Mouse (Mus musculus): ENCODE measurements around the gene Klk14. TPM values are rescaled to one million over a fixed set of nuclear protein-coding genes. Genes with fewer than 3 reads are reported as not detected.
A peak's percentile ranks its signal among the peaks of the same experiment; 100 is the strongest.
"Not testable (repeated sequence)": the region's sequence is repeated elsewhere in the genome, so short reads cannot be mapped to it uniquely, and the experiment has no call there.

Klk14 gene
- polyA plus RNA-seq, 1 experiment = not detected

DNA sequence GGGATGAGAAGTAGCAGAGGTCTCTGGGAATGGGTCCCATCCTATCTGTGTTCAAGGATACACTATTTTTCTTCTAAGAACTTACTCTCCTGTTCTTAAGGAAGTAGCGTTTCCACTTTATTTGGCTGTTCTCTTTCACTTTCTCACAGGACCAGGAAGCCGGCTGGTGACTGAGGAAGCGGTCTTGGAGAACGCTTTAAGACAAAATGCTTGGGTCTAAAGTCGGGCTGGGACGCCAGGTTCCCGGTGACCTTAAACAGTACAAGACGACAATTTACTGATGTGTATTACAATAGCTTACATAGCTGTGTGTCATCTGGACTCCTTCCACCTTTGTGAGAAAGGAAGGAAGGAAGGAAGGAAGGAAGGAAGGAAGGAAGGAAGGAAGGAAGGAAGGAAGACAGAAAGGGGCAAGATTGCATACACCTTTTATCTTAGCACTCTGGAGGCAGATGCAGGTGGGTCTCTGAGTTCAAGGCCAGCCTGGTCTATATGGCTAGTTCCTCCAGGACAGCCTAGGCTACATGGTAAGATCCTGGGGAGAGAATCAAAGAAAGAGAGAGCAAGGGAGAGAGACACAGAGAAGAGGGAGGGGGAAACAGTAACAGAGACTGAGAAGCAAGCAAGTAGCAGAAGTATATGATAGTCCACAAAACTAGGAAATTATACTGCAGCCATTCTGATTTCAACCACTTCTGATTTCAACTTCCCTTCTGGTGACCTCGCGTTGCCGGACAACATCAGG is 19.0 kb upstream of the Klk14 start:
- H3K27ac ChIP-seq (ENCODE audit: insufficient read depth, low read depth, low read length) = no peak overlapping the region
- TF ChIP-seq CTCF (IDR thresholded peaks at IDR 0.05; ENCODE audit: insufficient read depth, low read depth, low read length) = no peak
- WGBS = 64% methylated on average over 11 of the region's 11 CpGs

DNA sequence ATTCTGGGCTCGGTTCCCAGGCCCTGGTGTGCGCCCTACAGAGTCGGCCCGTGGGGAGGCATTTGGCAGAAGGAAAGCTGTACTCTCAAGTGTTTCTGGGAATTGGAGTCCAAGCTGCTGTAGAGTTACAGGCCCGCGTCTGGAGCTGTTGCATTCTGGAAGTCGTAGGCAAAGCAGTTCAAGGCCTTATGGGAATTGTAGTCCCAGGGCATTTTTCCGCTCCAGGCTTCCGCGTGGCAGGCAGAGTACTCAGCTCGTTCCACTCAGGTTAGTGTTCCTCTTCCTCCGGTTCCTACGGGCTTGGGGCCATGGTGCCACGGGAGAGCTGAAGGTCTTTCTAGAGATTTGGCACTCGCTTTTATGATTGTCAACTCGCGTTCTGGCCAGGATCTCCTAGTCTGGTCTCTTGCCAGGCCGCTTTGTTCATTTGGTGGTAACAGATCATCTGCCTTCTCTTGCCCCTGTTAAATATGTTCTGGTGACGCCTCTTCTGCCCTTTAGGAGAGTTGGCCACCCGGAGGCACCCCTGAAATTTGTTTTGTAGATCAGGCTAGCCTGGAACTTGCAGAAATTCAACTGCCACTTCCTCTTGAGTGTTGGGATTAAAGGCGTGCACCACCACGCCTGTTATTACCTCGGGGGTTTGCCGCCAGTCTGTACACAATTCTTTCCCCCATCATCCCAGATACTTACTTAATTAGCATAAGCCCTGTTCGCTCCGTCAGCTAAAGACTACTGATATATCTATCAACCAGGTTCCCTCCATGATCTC is 18.2 kb upstream of the Klk14 start, which contains the start of gene Ctu1:
TSS of gene Ctu1 (plus strand) at position 208 of the 772 bp plus-strand sequence.
- peaks cover 6% of the 10 kb centered on the region for H3K4me1 ChIP-seq (ENCODE audit: control insufficient read depth, insufficient read depth, low read length)
- under 1% methylated on average over 26 of the region's 26 CpGs for WGBS
- TF ChIP-seq CTCF (IDR thresholded peaks at IDR 0.05; ENCODE audit: insufficient read depth, low read depth, low read length) (no peak), POLR2A (IDR thresholded peaks at IDR 0.05; ENCODE audit: insufficient read depth, low read depth, low read length) (peak; percentile 50; the same call in 1 of the 2 replicates)
- H3K4me3 ChIP-seq (ENCODE audit: insufficient read depth, low read depth, low read length) = peak within 1 kb of the TSS; percentile 76
- H3K27ac ChIP-seq (ENCODE audit: insufficient read depth, low read depth, low read length) = no peak within 1 kb of the TSS

More for the DNA sequence above, 19.0 kb upstream of the Klk14 start:
- 0 out of 2 replicates have a peak overlapping the region, but pooled peaks have one; percentile 6 for H3K4me3 ChIP-seq (ENCODE audit: insufficient read depth, low read depth, low read length)
- peaks cover 6% of the 10 kb centered on the region for H3K4me1 ChIP-seq (ENCODE audit: control insufficient read depth, insufficient read depth, low read length)

GRCm38 (mm10) chr7:43672581-43673260 is 17.5 kb upstream of the Klk14 start:
- H3K27ac ChIP-seq (ENCODE audit: insufficient read depth, low read depth, low read length) = no peak overlapping the region
- TF ChIP-seq CTCF (IDR thresholded peaks at IDR 0.05; ENCODE audit: insufficient read depth, low read depth, low read length) = no peak
- TF ChIP-seq POLR2A (IDR thresholded peaks at IDR 0.05; ENCODE audit: insufficient read depth, low read depth, low read length) = no peak
- peaks cover 6% of the 10 kb centered on the region for H3K4me1 ChIP-seq (ENCODE audit: control insufficient read depth, insufficient read depth, low read length)
- H3K4me3 ChIP-seq (ENCODE audit: insufficient read depth, low read depth, low read length) = peak overlapping the region; percentile 76
- WGBS = 12% methylated on average over 10 of the region's 10 CpGs

GRCm38 (mm10) chr7:43675091-43675490 is 15.1 kb upstream of the Klk14 start:
- peaks cover 6% of the 10 kb centered on the region for H3K4me1 ChIP-seq (ENCODE audit: control insufficient read depth, insufficient read depth, low read length)
- H3K27ac ChIP-seq (ENCODE audit: insufficient read depth, low read depth, low read length) = no peak overlapping the region
- WGBS = 95% methylated on average over 32 of the region's 32 CpGs
- no peak for TF ChIP-seq POLR2A (IDR thresholded peaks at IDR 0.05; ENCODE audit: insufficient read depth, low read depth, low read length)
- TF ChIP-seq CTCF (IDR thresholded peaks at IDR 0.05; ENCODE audit: insufficient read depth, low read depth, low read length) = no peak
- H3K4me3 ChIP-seq (ENCODE audit: insufficient read depth, low read depth, low read length) = no peak overlapping the region

DNA sequence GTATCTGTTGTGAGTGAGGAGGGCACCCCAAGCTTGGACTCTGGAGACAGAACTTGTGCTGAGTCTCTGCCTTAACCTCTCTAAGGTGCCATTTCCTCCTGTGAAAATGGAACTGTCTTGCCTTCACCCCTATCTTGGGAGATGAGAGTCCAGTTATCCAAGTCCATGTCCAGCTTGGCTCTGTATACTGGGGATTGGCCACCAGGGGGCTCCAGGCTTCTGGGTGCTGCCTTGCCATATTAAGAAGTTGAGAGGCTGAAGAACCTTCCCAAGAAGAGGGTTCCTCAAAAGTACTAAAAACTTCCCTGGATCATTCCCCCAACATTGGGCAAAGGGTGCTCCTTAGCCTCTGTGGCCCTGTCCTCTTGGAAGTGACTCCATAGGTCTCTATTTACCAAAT is 11.7 kb upstream of the Klk14 start:
- Histone ChIP-seq H3K4me1 (ENCODE audit: control insufficient read depth, insufficient read depth, low read length) (no peaks in the 10 kb centered on the region), H3K27ac (ENCODE audit: insufficient read depth, low read depth, low read length) (no peak overlapping the region), H3K4me3 (ENCODE audit: insufficient read depth, low read depth, low read length) (no peak overlapping the region)
- no peak for TF ChIP-seq CTCF (IDR thresholded peaks at IDR 0.05; ENCODE audit: insufficient read depth, low read depth, low read length)
- no peak for TF ChIP-seq POLR2A (IDR thresholded peaks at IDR 0.05; ENCODE audit: insufficient read depth, low read depth, low read length)

- Histone ChIP-seq H3K4me3 (ENCODE audit: insufficient read depth, low read depth, low read length) (no peak overlapping the region), H3K4me1 (ENCODE audit: control insufficient read depth, insufficient read depth, low read length) (no peaks in the 10 kb centered on the region), H3K27ac (ENCODE audit: insufficient read depth, low read depth, low read length) (no peak overlapping the region)
- 22% methylated on average over 5 of the region's 5 CpGs for WGBS
- TF ChIP-seq POLR2A (IDR thresholded peaks at IDR 0.05; ENCODE audit: insufficient read depth, low read depth, low read length) (no peak), CTCF (IDR thresholded peaks at IDR 0.05; ENCODE audit: insufficient read depth, low read depth, low read length) (peak; percentile 65; the same call in 1 of the 2 replicates)
These were observed 9.3 kb upstream of the Klk14 start for GRCm38 (mm10) chr7:43680960-43681359.

DNA sequence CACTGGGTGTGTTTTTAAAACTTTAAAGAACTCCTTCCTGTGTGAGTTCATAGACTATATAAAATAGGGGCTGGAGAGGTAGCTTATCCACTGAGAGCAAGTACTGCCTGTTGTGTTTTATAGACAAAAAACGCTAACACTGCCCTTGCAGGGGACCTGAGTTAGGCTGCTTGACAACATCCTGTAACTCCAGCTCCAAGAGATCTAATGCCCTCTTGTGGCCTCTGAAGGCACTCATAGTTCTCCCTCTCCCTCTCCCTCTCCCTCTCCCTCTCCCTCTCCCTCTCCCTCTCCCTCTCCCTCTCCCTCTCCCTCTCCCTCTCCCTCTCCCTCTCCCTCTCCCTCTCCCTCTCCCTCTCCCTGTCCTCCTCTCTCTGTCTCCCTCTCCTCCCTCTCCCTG is 7.7 kb upstream of the Klk14 start:
- H3K27ac ChIP-seq (ENCODE audit: insufficient read depth, low read depth, low read length); H3K4me1 ChIP-seq (ENCODE audit: control insufficient read depth, insufficient read depth, low read length); H3K4me3 ChIP-seq (ENCODE audit: insufficient read depth, low read depth, low read length): not testable (repeated sequence)
- WGBS = 26% methylated on average over 1 of the region's 1 CpGs

GRCm38 (mm10) chr7:43685088-43685487 is 5.1 kb upstream of the Klk14 start:
- 77% methylated on average over 7 of the region's 7 CpGs for WGBS
- Histone ChIP-seq H3K27ac (ENCODE audit: insufficient read depth, low read depth, low read length) (no peak overlapping the region), H3K4me1 (ENCODE audit: control insufficient read depth, insufficient read depth, low read length) (peaks cover 4% of the 10 kb centered on the region; the same call in 1 of the 2 replicates), H3K4me3 (ENCODE audit: insufficient read depth, low read depth, low read length) (no peak overlapping the region)
- TF ChIP-seq CTCF (IDR thresholded peaks at IDR 0.05; ENCODE audit: insufficient read depth, low read depth, low read length) (no peak), POLR2A (IDR thresholded peaks at IDR 0.05; ENCODE audit: insufficient read depth, low read depth, low read length) (no peak)

DNA sequence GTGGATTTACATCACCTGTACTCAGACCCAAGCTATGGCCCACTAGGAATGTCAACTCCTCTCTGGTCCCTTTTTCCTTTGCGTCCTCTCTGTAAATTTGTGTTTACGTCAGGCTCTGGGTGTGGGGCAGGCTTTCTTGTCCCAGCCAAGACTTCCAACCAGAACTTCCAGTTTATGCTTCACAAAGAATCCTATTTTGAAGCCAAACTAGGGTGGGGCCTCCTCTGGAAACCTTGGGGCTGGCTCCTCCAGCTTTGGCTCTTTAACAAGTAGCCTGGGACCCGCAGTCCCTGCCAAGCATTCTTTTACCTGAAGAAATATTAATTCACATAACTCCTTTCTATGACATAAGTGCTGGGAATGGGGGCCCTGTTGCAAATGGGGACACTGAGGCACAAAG is 19.8 kb downstream of the Klk14 start:
- TF ChIP-seq CTCF (IDR thresholded peaks at IDR 0.05; ENCODE audit: insufficient read depth, low read depth, low read length) (no peak), POLR2A (IDR thresholded peaks at IDR 0.05; ENCODE audit: insufficient read depth, low read depth, low read length) (no peak)
- Histone ChIP-seq H3K4me3 (ENCODE audit: insufficient read depth, low read depth, low read length) (no peak overlapping the region), H3K4me1 (ENCODE audit: control insufficient read depth, insufficient read depth, low read length) (peaks cover 8% of the 10 kb centered on the region; the same call in 1 of the 2 replicates), H3K27ac (ENCODE audit: insufficient read depth, low read depth, low read length) (no peak overlapping the region)
- 89% methylated on average over 3 of the region's 3 CpGs for WGBS
